Mouse (Mus musculus) forelimb bud, embryonic 11.5 days (tissue): Measurements from ENCODE around the gene Gm11992.

Experiments used
- DNase-seq: peaks from one replicate; pipeline ENCODE4 v3.0.0-alpha.2; 2012; ENCODE audit warnings: low read depth, low spot score

Gene Gm11992

DNA sequence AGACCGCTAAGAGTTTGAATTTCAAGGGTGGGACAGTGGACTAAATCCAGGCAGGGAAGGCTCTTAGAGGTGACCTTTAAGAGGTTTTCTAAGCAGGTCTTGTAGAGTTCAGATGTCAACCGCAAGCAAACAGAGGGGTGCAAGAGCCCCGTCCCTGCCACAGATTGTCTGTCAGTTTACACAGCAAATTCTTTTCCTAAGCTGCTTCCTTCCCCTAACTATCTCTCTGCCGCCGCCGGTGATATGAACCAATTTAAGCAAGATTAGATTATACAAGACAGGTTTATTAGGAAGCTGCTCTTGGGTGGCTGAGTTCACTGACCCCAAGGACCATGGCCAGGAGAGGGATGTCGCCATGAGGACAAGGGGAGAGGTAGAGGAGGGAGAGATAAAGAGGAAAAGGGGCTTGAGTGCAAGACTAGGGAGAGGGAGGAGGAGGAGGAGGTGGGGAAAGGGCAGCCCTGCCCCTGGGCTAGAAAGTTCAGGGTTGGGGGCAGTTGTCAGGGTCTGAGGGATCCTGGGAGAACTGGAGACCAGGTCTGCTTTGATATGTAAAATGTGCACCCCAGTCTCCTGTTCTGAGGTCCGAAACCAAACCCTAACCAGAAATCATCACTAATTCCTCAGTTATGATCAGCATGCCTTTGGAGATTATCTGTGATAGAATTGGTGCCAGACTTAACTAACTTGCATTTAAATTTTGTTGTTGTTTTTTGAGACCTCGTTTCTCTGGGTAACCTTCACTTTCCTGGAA is 67.2 kb downstream of the Gm11992 start:
- DNase-seq, result no peak

- DNase-seq, result no peak
These were observed 67.7 kb downstream of the Gm11992 start for GRCm38 (mm10) chr11:9116121-9116520.

DNA sequence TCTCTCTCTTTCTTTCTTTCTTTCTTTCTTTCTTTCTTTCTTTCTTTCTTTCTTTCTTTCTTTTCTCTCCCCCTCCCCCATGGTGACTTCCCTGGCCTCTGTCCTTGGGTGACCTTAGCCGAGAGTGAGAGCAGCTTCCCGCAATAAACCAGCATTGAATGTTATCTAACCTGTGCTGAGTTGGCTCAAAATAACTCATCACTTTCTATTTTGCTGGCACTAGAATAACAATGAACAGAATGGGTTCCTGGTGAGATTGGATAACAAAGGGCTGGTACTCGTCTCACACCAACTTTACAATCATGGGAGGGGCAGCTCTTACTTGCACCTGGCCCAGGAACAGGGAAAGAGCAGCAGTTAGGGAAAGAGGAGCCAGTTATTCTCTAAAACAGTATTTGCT is 68.5 kb downstream of the Gm11992 start:
- no peak for DNase-seq

- DNase-seq, result peak; percentile 14
These were observed 69.1 kb downstream of the Gm11992 start for GRCm38 (mm10) chr11:9117358-9118049.

- DNase-seq, result peak; percentile 4
These were observed 69.6 kb downstream of the Gm11992 start, which contains the start of gene Upp1 for GRCm38 (mm10) chr11:9118050-9118420. Gene Upp1 (plus strand): TSS chr11:9118103.

GRCm38 (mm10) chr11:9118421-9119121 is 70.2 kb downstream of the Gm11992 start:
- peak; percentile 5 for DNase-seq
